Mouse (Mus musculus) hindbrain, embryonic 16.5 days (tissue): ENCODE data around the gene Dtymk. TPM values are rescaled to one million over a fixed set of nuclear protein-coding genes. Genes with fewer than 3 reads are reported as not detected.
A peak's percentile ranks its signal among the peaks of the same experiment; 100 is the strongest.
"Not testable (repeated sequence)": the region's sequence is repeated elsewhere in the genome, so short reads cannot be mapped to it uniquely, and the experiment has no call there.

Source experiments
- ATAC-seq: fragments of 200-750 bp; cut with Nextera tagmentation; 2 replicates; pipeline ENCODE4 v1.8.0; 2017; ENCODE audit warnings: moderate TSS enrichment, moderate library complexity
- H3K27ac ChIP-seq: fragments of 300-500 bp; sonication (generic); 2 replicates; pipeline ENCODE4 v1.5.1; 2014; ENCODE audit warnings: low read depth, mild to moderate bottlenecking, control low read depth, low read length, moderate library complexity
- H3K27me3 ChIP-seq: fragments of 300-500 bp; sonication (generic); replicated peaks from 2 replicates; pipeline ENCODE4 v1.6.1; 2014; ENCODE audit warnings: low read length; ENCODE audit not compliant: control insufficient read depth, insufficient read depth
- H3K36me3 ChIP-seq: fragments of 300-500 bp; sonication (generic); 2 replicates; pipeline ENCODE4 v1.6.1; 2014; ENCODE audit warnings: mild to moderate bottlenecking, low read length, moderate library complexity, mixed read lengths; ENCODE audit not compliant: control insufficient read depth, insufficient read depth
- H3K4me1 ChIP-seq: fragments of 300-500 bp; sonication (generic); 2 replicates; pipeline ENCODE4 v1.6.1; 2014; ENCODE audit warnings: low read depth, low read length; ENCODE audit not compliant: control insufficient read depth, insufficient read depth
- H3K4me2 ChIP-seq: fragments of 300-500 bp; sonication (generic); 2 replicates; pipeline ENCODE4 v1.6.1; 2014; ENCODE audit warnings: mild to moderate bottlenecking, low read length, control low read depth, moderate library complexity
- H3K4me3 ChIP-seq: fragments of 300-500 bp; sonication (generic); 2 replicates; pipeline ENCODE4 v1.5.1; 2014; ENCODE audit warnings: mild to moderate bottlenecking, low read length, control low read depth, moderate library complexity
- H3K9ac ChIP-seq: fragments of 300-500 bp; sonication (generic); 2 replicates; pipeline ENCODE4 v1.6.1; 2014; ENCODE audit warnings: low read depth, mild to moderate bottlenecking, control low read depth, low read length, moderate library complexity
- H3K9me3 ChIP-seq: fragments of 300-500 bp; sonication (generic); 2 replicates; pipeline ENCODE4 v1.6.1; 2014; ENCODE audit warnings: mild to moderate bottlenecking, low read length, moderate library complexity; ENCODE audit not compliant: control insufficient read depth
- WGBS: fragments of 180-500 bp; shearing (Covaris S2); extraction: QIAGEN DNeasy Blood & Tissue Kit; methylation state at CpG from one replicate; pipeline ENCODE4 v1.1.7; 2014; 5-methylcytosine and 5-hydroxymethylcytosine counted together
- polyA plus RNA-seq: library from polyadenylated mRNA; unstranded; fragments of >200 nt; fragmentation: Nextera tagmentation; extraction: Ambion mirVana; gene quantifications from 2 replicates; pipeline ENCODE4 v1.2.1, GENCODE M21; 2015

Dtymk gene
- polyA plus RNA-seq, result 134 and 147 TPM in 2 replicates

DNA sequence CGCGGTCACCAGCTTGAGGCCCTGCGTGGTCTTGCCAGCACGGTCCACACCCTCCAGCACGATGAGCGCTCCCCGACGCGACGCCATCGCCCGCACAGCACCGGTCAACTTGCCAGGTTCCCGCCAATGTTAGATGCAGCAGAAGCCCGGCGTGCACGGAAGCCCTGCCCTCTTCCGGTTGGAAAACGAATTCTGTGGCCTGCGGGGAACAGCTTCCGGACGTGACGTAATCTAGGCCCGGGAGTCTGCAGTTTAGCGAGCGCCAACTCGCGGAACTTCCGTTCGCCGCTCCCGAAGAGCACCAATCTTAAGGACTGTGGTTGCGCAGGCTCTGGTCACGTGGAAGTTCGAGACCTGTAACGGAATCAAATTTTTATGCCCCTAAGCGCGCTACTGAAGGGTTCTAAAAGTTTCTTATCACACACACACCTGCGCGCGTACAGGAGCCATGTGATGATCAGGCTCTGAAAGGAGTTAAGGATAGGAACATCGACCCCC lies at the start of gene Dtymk:
Gene Dtymk (minus strand): TSS at position 194 of the 498 bp plus-strand sequence.
- Histone ChIP-seq H3K4me3 (peak within 1 kb of the TSS; percentile 80), H3K4me1 (peaks cover 22% of the 10 kb centered on the region), H3K9me3 (no peaks in the 10 kb centered on the region), H3K27ac (peak within 1 kb of the TSS; percentile 77), H3K9ac (peak within 1 kb of the TSS; percentile 84), H3K27me3 (no peaks in the 10 kb centered on the region), H3K4me2 (peak within 1 kb of the TSS; percentile 75), H3K36me3 (peaks cover 4% of the 10 kb centered on the region; the same call in 1 of the 2 replicates)
- peak; percentile 73 for ATAC-seq
- WGBS, result under 1% methylated on average over 42 of the region's 42 CpGs

GRCm38 (mm10) chr1:93845766-93846366 lies 44.1 kb upstream of the Dtymk start:
- ATAC-seq, result peak; percentile 76
- not testable (repeated sequence) for H3K9me3 ChIP-seq, H3K4me1 ChIP-seq, H3K4me3 ChIP-seq, H3K27ac ChIP-seq, H3K4me2 ChIP-seq, H3K36me3 ChIP-seq, H3K27me3 ChIP-seq, H3K9ac ChIP-seq
- 68% methylated on average over 1 of the region's 3 CpGs for WGBS

DNA sequence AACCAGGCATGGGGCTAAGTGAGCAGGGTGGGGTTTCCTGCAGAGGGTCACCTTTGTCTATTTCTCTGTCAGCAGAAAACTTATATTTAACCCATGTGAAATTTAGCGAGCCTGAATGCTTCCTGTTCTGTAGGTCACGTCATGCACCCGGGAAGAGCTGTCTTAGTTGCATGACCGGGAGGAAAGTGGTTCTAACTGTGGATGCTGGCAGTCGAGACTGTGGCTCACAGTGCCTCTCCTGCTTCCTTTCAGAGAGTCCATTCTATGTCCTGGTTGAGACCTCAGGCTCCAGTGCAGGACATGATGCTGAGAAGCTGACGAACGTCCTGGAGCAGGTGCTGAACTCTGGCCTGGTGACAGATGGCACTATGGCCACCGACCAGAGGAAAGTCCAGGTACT lies 36.8 kb upstream of the Dtymk start:
- 89% methylated on average over 6 of the region's 8 CpGs for WGBS
- H3K4me3 ChIP-seq, ATAC-seq: not testable (repeated sequence)

DNA sequence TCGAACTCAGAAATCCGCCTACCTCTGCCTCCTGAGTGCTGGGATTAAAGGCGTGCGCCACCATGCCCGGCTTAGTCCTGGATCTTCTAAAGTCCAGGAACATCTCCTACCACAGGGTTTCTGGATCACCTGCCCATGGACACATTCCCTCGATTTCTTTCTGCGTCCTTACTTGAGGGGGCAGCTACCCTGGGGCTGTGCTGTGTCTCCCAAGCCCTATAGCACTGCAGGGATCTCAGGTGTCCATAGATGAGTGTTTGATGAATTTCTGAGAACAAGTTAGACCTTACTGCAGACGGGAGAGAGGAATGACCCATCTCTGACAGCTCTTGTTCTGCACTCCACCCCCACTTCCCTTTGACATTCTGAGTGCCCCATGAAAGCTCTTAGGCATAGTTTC lies 35.6 kb upstream of the Dtymk start:
- ATAC-seq, result no peak
- H3K4me2 ChIP-seq, result no peak overlapping the region
- H3K4me1 ChIP-seq, result no peaks in the 10 kb centered on the region
- H3K4me3 ChIP-seq, result no peak overlapping the region
- no peaks in the 10 kb centered on the region for H3K27me3 ChIP-seq
- 96% methylated on average over 7 of the region's 8 CpGs for WGBS
- no peak overlapping the region for H3K9ac ChIP-seq
- peaks cover 6% of the 10 kb centered on the region; the same call in 1 of the 2 replicates for H3K36me3 ChIP-seq
- H3K27ac ChIP-seq, result no peak overlapping the region
- no peaks in the 10 kb centered on the region for H3K9me3 ChIP-seq

More for the DNA sequence above, 36.8 kb upstream of the Dtymk start:
- H3K36me3 ChIP-seq, H3K4me1 ChIP-seq, H3K27ac ChIP-seq, H3K9me3 ChIP-seq, H3K9ac ChIP-seq, H3K4me2 ChIP-seq, H3K27me3 ChIP-seq: not testable (repeated sequence)

- H3K36me3 ChIP-seq, result peaks cover 6% of the 10 kb centered on the region; the same call in 1 of the 2 replicates
- no peaks in the 10 kb centered on the region for H3K9me3 ChIP-seq
- H3K27ac ChIP-seq, result no peak overlapping the region
- H3K4me2 ChIP-seq, result no peak overlapping the region
- H3K4me3 ChIP-seq, result no peak overlapping the region
- no peak for ATAC-seq
- no peaks in the 10 kb centered on the region for H3K4me1 ChIP-seq
- no peak overlapping the region for H3K9ac ChIP-seq
- 88% methylated on average over 2 of the region's 2 CpGs for WGBS
- no peaks in the 10 kb centered on the region for H3K27me3 ChIP-seq
Measured at GRCm38 (mm10) chr1:93836532-93836913, 34.8 kb upstream of the Dtymk start.

- Histone ChIP-seq H3K9me3 (no peaks in the 10 kb centered on the region), H3K27me3 (no peaks in the 10 kb centered on the region), H3K27ac (no peak overlapping the region), H3K4me3 (no peak overlapping the region), H3K9ac (no peak overlapping the region), H3K4me1 (no peaks in the 10 kb centered on the region), H3K4me2 (no peak overlapping the region), H3K36me3 (peaks cover 6% of the 10 kb centered on the region; the same call in 1 of the 2 replicates)
- WGBS, result 94% methylated on average over 6 of the region's 6 CpGs
- no peak for ATAC-seq
Measured at GRCm38 (mm10) chr1:93835876-93836531, 34.3 kb upstream of the Dtymk start.

- no peak for ATAC-seq
Measured at GRCm38 (mm10) chr1:93835211-93835610, 33.5 kb upstream of the Dtymk start.

DNA sequence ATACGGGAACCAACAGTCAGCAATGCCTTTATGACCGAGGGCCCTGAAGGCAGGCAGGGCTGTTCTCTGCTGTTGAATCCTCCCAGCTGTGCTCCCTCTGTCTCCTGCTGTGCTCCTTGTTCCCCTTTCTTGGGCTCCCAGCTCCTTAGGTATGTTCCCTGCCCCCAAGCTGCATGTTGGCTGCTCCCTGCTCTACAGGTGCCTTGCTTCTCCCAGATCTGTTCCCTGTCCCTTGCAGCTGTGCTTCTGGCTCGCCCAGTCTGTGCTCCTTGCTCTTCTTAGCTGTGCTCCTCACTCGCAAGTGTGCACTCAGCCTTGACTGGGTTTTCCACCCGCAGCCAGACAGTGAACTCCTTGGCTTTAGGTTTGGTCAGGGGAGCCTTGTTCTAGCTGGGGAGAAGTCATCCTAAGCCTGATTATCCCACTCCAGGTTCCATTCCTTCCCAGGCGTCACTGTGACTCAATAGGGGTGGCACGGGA lies 33.0 kb upstream of the Dtymk start:
- Histone ChIP-seq H3K4me1 (no peaks in the 10 kb centered on the region), H3K4me2 (no peak overlapping the region)
- 86% methylated on average over 7 of the region's 7 CpGs for WGBS

More at GRCm38 (mm10) chr1:93835211-93835610, 33.5 kb upstream of the Dtymk start:
- no peaks in the 10 kb centered on the region for H3K4me1 ChIP-seq
- H3K36me3 ChIP-seq, result peaks cover 6% of the 10 kb centered on the region; the same call in 1 of the 2 replicates
- no peaks in the 10 kb centered on the region for H3K27me3 ChIP-seq
- H3K9me3 ChIP-seq, result no peaks in the 10 kb centered on the region
- H3K4me2 ChIP-seq, result no peak overlapping the region
- no peak overlapping the region for H3K4me3 ChIP-seq
- WGBS, result 92% methylated on average over 4 of the region's 4 CpGs
- H3K9ac ChIP-seq, result no peak overlapping the region
- no peak overlapping the region for H3K27ac ChIP-seq

GRCm38 (mm10) chr1:93832754-93833360 lies 31.1 kb upstream of the Dtymk start:
- ATAC-seq, result 0 out of 2 replicates have a peak, but pooled peaks have one; percentile 34
- WGBS, result 78% methylated on average over 2 of the region's 4 CpGs
- not testable (repeated sequence) for H3K9ac ChIP-seq, H3K36me3 ChIP-seq, H3K4me3 ChIP-seq, H3K4me2 ChIP-seq, H3K9me3 ChIP-seq, H3K27me3 ChIP-seq, H3K4me1 ChIP-seq, H3K27ac ChIP-seq

More for the DNA sequence above, 33.0 kb upstream of the Dtymk start:
- no peaks in the 10 kb centered on the region for H3K27me3 ChIP-seq
- H3K36me3 ChIP-seq, result peaks cover 6% of the 10 kb centered on the region; the same call in 1 of the 2 replicates
- H3K27ac ChIP-seq, result no peak overlapping the region
- H3K4me3 ChIP-seq, result no peak overlapping the region
- no peak overlapping the region for H3K9ac ChIP-seq
- ATAC-seq, result no peak
- H3K9me3 ChIP-seq, result no peaks in the 10 kb centered on the region
